24 mouse cellular contexts compared by ENCODE assay signal in the genomic region with DNA sequence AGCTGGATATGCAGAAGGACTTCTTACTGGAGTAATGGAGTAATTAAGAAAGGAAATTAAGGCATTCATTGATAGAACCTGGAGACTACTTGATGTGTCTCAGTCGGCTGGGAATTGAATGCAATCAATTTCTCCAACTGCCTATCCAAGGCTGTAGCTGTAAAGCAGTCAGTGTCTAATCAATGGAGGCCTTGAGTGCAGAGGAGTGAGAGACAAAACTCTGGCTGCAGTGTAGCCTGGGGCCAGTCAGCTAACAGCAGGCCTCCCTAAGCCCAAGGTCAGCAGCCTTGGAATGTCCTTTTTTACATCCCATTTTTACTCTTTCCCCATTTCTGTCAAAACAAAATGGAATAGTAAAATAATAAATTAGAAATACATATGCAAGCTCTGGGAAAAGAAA.
DNase-seq lines count a peak whose midpoint lies in the region; ATAC-seq and TF ChIP-seq lines count a peak whose summit lies in the region.
"Had no signal": no experiment of that assay in that cellular context is flagged by ENCODE, and none has a peak within 500 bp of the region (broad histone marks: within the 10 kb centered on the region; RNA-seq: fewer than 3 reads in every experiment).

No protein-coding gene starts in this region.

- no peaks in the 10 kb centered on the region for H3K9me3 ChIP-seq in midbrain, embryonic 11.5 days (ENCODE audit: control insufficient read depth, low read length)
- no peaks in the 10 kb centered on the region for H3K9me3 ChIP-seq in midbrain, embryonic 15.5 days
- H3K9me3 ChIP-seq in neural tube, embryonic 14.5 days (ENCODE audit: control insufficient read depth, low read length): no peaks in the 10 kb centered on the region
- H3K9me3 ChIP-seq in forebrain, postnatal 0 days (ENCODE audit: low read length): no peaks in the 10 kb centered on the region
- H3K9me3 ChIP-seq: embryonic facial prominence, embryonic 13.5 days; forebrain, embryonic 12.5 days; heart, embryonic 13.5 days; hindbrain, embryonic 12.5 days had no signal

- WGBS in midbrain, embryonic 11.5 days: 73% methylated on average over 1 of the region's 1 CpGs
- 53% methylated on average over 1 of the region's 1 CpGs for WGBS in midbrain, embryonic 15.5 days
- WGBS in neural tube, embryonic 14.5 days: 11% methylated on average over 1 of the region's 1 CpGs
- WGBS in forebrain, postnatal 0 days: 32% methylated on average over 1 of the region's 1 CpGs

- no peaks in the 10 kb centered on the region for H3K36me3 ChIP-seq in midbrain, embryonic 11.5 days (ENCODE audit: control insufficient read depth, insufficient read depth, low read length)
- no peaks in the 10 kb centered on the region for H3K36me3 ChIP-seq in midbrain, embryonic 15.5 days (replicated peaks)
- no peaks in the 10 kb centered on the region for H3K36me3 ChIP-seq in neural tube, embryonic 14.5 days (ENCODE audit: control insufficient read depth, insufficient read depth, low read length)
- H3K36me3 ChIP-seq in forebrain, postnatal 0 days (ENCODE audit: insufficient read depth): no peaks in the 10 kb centered on the region
- H3K36me3 ChIP-seq: embryonic facial prominence, embryonic 13.5 days; forebrain, embryonic 12.5 days; heart, embryonic 13.5 days; hindbrain, embryonic 12.5 days had no signal

- no peaks in the 10 kb centered on the region for H3K4me1 ChIP-seq in midbrain, embryonic 11.5 days (ENCODE audit: control insufficient read depth, insufficient read depth, low read length)
- no peaks in the 10 kb centered on the region for H3K4me1 ChIP-seq in midbrain, embryonic 15.5 days
- H3K4me1 ChIP-seq in neural tube, embryonic 14.5 days (ENCODE audit: control insufficient read depth, insufficient read depth, low read length): no peaks in the 10 kb centered on the region
- H3K4me1 ChIP-seq in forebrain, postnatal 0 days (ENCODE audit: insufficient read depth): no peaks in the 10 kb centered on the region
- H3K4me1 ChIP-seq: embryonic facial prominence, embryonic 13.5 days; forebrain, embryonic 12.5 days; heart, embryonic 13.5 days; hindbrain, embryonic 12.5 days had no signal

- DNase-seq in midbrain, embryonic 11.5 days (ENCODE audit: low spot score, missing footprints): no peak
- no peak for DNase-seq in neural tube, embryonic 10.5 days (ENCODE audit: extremely low spot score, low spot score)
- peak; percentile 18 for DNase-seq in embryo, embryonic 11 days
- peak; percentile 2 for DNase-seq in retina, postnatal 1 day
- DNase-seq in forebrain, postnatal 0 days: no peak
- DNase-seq in kidney, adult 18-20 months: no peak
- DNase-seq: adrenal gland, adult 2 months; adrenal gland, postnatal 25 days; cerebellum, adult 18-20 months; cerebellum, adult 9-11 months; cerebellum, postnatal 36 days; gastrocnemius, adult 2 months; gastrocnemius, postnatal 25 days; heart, adult 11 months; heart, postnatal 36 days had no signal

- peak; percentile 61; the same call in 1 of the 2 replicates for ATAC-seq in midbrain, embryonic 11.5 days (ENCODE audit: low FRiP score)
- no peak for ATAC-seq in midbrain, embryonic 15.5 days (replicated peaks)
- peak; percentile 68; the same call in 1 of the 2 replicates for ATAC-seq in neural tube, embryonic 14.5 days (ENCODE audit: low read depth)
- ATAC-seq in forebrain, postnatal 0 days: no peak
- ATAC-seq: forebrain, embryonic 16.5 days; hindbrain, postnatal 0 days; Patski had no signal

- H3K4me2 ChIP-seq in midbrain, embryonic 11.5 days: no peak overlapping the region
- no peak overlapping the region for H3K4me2 ChIP-seq in midbrain, embryonic 15.5 days
- H3K4me2 ChIP-seq in neural tube, embryonic 14.5 days (ENCODE audit: low read depth, low read length): no peak overlapping the region
- no peak overlapping the region for H3K4me2 ChIP-seq in forebrain, postnatal 0 days (ENCODE audit: low read depth)
- H3K4me2 ChIP-seq: embryonic facial prominence, embryonic 13.5 days; forebrain, embryonic 12.5 days; heart, embryonic 13.5 days; hindbrain, embryonic 12.5 days had no signal

- H3K27me3 ChIP-seq in midbrain, embryonic 11.5 days (ENCODE audit: control insufficient read depth, insufficient read depth, low read length): no peaks in the 10 kb centered on the region
- no peaks in the 10 kb centered on the region for H3K27me3 ChIP-seq in midbrain, embryonic 15.5 days (replicated peaks)
- no peaks in the 10 kb centered on the region for H3K27me3 ChIP-seq in neural tube, embryonic 14.5 days (ENCODE audit: control insufficient read depth, insufficient read depth, low read length)
- H3K27me3 ChIP-seq in forebrain, postnatal 0 days (ENCODE audit: insufficient read depth, low read length): no peaks in the 10 kb centered on the region
- H3K27me3 ChIP-seq: embryonic facial prominence, embryonic 13.5 days; forebrain, embryonic 12.5 days; heart, embryonic 13.5 days; hindbrain, embryonic 12.5 days; Patski had no signal

- H3K27ac ChIP-seq in midbrain, embryonic 11.5 days (ENCODE audit: low read depth, low read length): no peak overlapping the region
- no peak overlapping the region for H3K27ac ChIP-seq in midbrain, embryonic 15.5 days
- H3K27ac ChIP-seq in neural tube, embryonic 14.5 days (ENCODE audit: low read depth, low read length): no peak overlapping the region
- H3K27ac ChIP-seq in forebrain, postnatal 0 days (ENCODE audit: low read depth, low read length): no peak overlapping the region
- H3K27ac ChIP-seq: embryonic facial prominence, embryonic 13.5 days; forebrain, embryonic 12.5 days; gastrocnemius, adult 2 months; heart, embryonic 13.5 days; hindbrain, embryonic 12.5 days; hindbrain, postnatal 0 days had no signal

- no peak for TF ChIP-seq CTCF in forebrain, postnatal 0 days (IDR thresholded peaks at IDR 0.05; ENCODE audit: low read depth)

- H3K4me3 ChIP-seq in midbrain, embryonic 11.5 days (ENCODE audit: low read depth, low read length): no peak overlapping the region
- H3K4me3 ChIP-seq in midbrain, embryonic 15.5 days: no peak overlapping the region
- no peak overlapping the region for H3K4me3 ChIP-seq in neural tube, embryonic 14.5 days (ENCODE audit: low read depth, low read length)
- H3K4me3 ChIP-seq in forebrain, postnatal 0 days (ENCODE audit: low read depth, low read length): no peak overlapping the region
- H3K4me3 ChIP-seq: embryonic facial prominence, embryonic 13.5 days; forebrain, embryonic 12.5 days; gastrocnemius, adult 2 months; heart, embryonic 13.5 days; hindbrain, embryonic 12.5 days had no signal

- no peak overlapping the region for H3K9ac ChIP-seq in midbrain, embryonic 11.5 days (ENCODE audit: low read length)
- H3K9ac ChIP-seq in midbrain, embryonic 15.5 days: no peak overlapping the region
- H3K9ac ChIP-seq in neural tube, embryonic 14.5 days (replicated peaks; ENCODE audit: low read depth, low read length): no peak overlapping the region
- no peak overlapping the region for H3K9ac ChIP-seq in forebrain, postnatal 0 days
- H3K9ac ChIP-seq: embryonic facial prominence, embryonic 13.5 days; forebrain, embryonic 12.5 days; heart, embryonic 13.5 days; hindbrain, embryonic 12.5 days had no signal

Comparison
In these comparisons a context has a peak if more than half of its experiments do, and no peak if none do; other contexts are left out.
1. ATAC-seq: peak in midbrain, embryonic 11.5 days (single experiment) and neural tube, embryonic 14.5 days (single experiment); none in midbrain, embryonic 15.5 days (single experiment) and forebrain, postnatal 0 days (single experiment).
2. DNase-seq: peak in embryo, embryonic 11 days (single experiment) and retina, postnatal 1 day (single experiment); none in midbrain, embryonic 11.5 days (single experiment), neural tube, embryonic 10.5 days (single experiment), forebrain, postnatal 0 days (single experiment) and kidney, adult 18-20 months (single experiment).